Mouse (Mus musculus): Measurements from ENCODE around the gene Tnip1.

DNA sequence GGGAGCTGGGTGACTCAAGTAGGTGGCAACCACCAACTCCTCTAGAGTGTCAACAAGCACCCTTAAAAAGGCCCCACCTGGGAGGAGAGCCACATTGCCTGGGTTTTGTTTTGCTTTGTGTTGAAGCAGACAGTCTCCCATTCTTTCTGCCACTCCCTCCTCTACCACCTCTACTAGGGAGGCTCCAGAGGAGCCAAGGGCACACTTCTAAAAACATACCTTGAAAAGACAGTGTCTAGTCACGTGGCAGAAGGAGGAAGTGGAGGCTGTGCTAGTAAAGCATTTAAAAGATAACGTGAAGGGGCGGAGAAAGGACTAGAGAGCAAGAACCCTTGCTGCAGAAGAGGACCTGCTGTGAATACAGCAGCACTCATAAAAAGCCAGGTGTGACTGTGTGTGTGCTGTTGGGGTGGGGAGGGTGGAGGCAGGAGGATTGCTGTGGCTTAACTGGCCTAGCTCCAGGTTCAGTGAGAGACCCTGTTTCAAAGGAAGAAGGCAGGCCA is 4.1 kb downstream of the Tnip1 start:
- TF ChIP-seq POLR2A (IDR thresholded peaks at IDR 0.05; ENCODE audit: control insufficient read depth, extremely low read depth, insufficient read depth, low read length, poor library complexity) (no peak), CTCF (IDR thresholded peaks at IDR 0.05; ENCODE audit: borderline replicate concordance, control insufficient read depth, extremely low read depth, insufficient read depth, low read length, poor library complexity) (no peak)
